Mouse (Mus musculus) lung, embryonic 14.5 days (tissue): ENCODE data around the gene Crebl2. TPM values are rescaled to one million over a fixed set of nuclear protein-coding genes. Genes with fewer than 3 reads are reported as not detected.

ENCODE experiments used
- ATAC-seq: fragments of 200-750 bp; cut with Nextera tagmentation; 2 replicates; pipeline ENCODE4 v1.8.0; 2017; ENCODE audit warnings: mild to moderate bottlenecking, moderate TSS enrichment, moderate library complexity; ENCODE audit not compliant: insufficient read depth
- DNase-seq: peaks from one replicate; pipeline ENCODE4 v3.0.0-alpha.2; 2015
- H3K27ac ChIP-seq: fragments of 300-500 bp; sonication (generic); 2 replicates; pipeline ENCODE4 v1.5.1; 2014; ENCODE audit warnings: low read depth, mild to moderate bottlenecking, moderate library complexity
- H3K27me3 ChIP-seq: fragments of 300-500 bp; sonication (generic); 2 replicates; pipeline ENCODE4 v1.6.1; 2014; ENCODE audit warnings: low read length, control low read depth; ENCODE audit not compliant: insufficient read depth
- H3K36me3 ChIP-seq: fragments of 300-500 bp; sonication (generic); 2 replicates; pipeline ENCODE4 v1.6.1; 2014; ENCODE audit warnings: control low read depth; ENCODE audit not compliant: insufficient read depth
- H3K4me1 ChIP-seq: fragments of 300-500 bp; sonication (generic); 2 replicates; pipeline ENCODE4 v1.6.1; 2014; ENCODE audit warnings: antibody characterized with exemption, control low read depth; ENCODE audit not compliant: insufficient read depth
- H3K4me2 ChIP-seq: fragments of 300-500 bp; sonication (generic); 2 replicates; pipeline ENCODE4 v1.6.1; 2014; ENCODE audit warnings: mild to moderate bottlenecking
- H3K4me3 ChIP-seq: fragments of 300-500 bp; sonication (generic); 2 replicates; pipeline ENCODE4 v1.5.1; 2014; ENCODE audit warnings: low read depth, low read length
- H3K9ac ChIP-seq: fragments of 300-500 bp; sonication (generic); 2 replicates; pipeline ENCODE4 v1.6.1; 2014
- H3K9me3 ChIP-seq: fragments of 300-500 bp; sonication (generic); 2 replicates; pipeline ENCODE4 v1.6.1; 2016; ENCODE audit warnings: low read depth, low read length, control low read depth
- CTCF ChIP-seq: IDR thresholded peaks from 2 replicates; pipeline ENCODE4 v1.5.1; 2016; ENCODE audit warnings: antibody characterized with exemption, low read depth
- WGBS: fragments of 180-500 bp; shearing (Covaris S2); extraction: QIAGEN DNeasy Blood & Tissue Kit; methylation state at CpG from one replicate; pipeline ENCODE4 v1.1.7; 2014; 5-methylcytosine and 5-hydroxymethylcytosine counted together
- polyA plus RNA-seq: library from polyadenylated mRNA; unstranded; fragments of >200 nt; fragmentation: Nextera tagmentation; extraction: Ambion mirVana; gene quantifications from 2 replicates; pipeline ENCODE4 v1.2.1, GENCODE M21; 2014

Crebl2 gene
- polyA plus RNA-seq, 1 experiment from 2014 or later, result 1.4 TPM

DNA sequence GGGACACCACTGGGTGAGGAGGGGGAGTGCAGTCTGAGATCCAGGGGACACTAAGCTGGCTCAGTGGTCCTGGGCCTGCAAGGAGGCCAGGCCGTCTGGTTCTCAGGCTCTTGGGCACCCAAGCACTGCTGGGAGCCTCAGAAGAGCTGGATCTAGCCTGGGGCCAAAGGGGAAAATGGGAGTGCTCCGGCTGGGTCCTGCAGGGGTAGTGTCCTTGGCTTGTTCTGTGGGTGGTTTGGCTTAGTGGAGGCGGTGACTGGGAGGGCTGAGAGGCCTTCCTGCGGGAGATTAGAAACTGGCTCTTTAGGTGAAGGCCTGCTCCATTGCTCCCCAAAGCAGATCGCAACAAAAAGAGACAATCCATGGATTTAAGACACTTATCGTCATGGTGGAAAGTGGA is 16.4 kb downstream of the Crebl2 start:
- H3K27ac ChIP-seq, result no peak overlapping the region
- no peak overlapping the region for H3K9ac ChIP-seq
- DNase-seq (no peak), ATAC-seq (no peak)
- H3K27me3 ChIP-seq, result no peaks in the 10 kb centered on the region
- H3K4me3 ChIP-seq, result no peak overlapping the region
- H3K4me1 ChIP-seq, result no peaks in the 10 kb centered on the region
- no peaks in the 10 kb centered on the region for H3K9me3 ChIP-seq
- no peak overlapping the region for H3K4me2 ChIP-seq
- 80% methylated on average over 6 of the region's 6 CpGs for WGBS
- no peak for TF ChIP-seq CTCF
- 0 out of 2 replicates have a peak, but pooled peaks cover 2% of the 10 kb centered on the region for H3K36me3 ChIP-seq

DNA sequence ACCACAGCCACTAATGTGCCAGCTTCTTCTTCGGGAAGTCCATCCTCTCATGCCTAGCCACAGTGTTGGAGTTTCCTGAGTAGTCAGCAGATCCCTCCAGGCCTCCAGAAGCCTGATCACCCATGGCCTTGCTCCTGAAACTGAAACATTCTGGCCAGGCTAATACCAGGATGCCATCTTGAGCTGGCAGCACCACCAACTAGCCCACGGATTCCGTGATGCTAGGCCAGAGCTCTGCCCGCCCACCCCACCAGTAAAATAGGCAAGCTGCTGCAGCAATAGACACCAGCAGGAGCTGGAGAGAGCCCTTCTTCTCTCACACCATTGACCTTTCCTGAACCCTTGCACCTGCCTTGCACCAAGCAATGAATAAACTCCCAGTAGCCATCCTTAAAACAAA is 17.6 kb downstream of the Crebl2 start:
- WGBS, result 86% methylated on average over 4 of the region's 4 CpGs
- Histone ChIP-seq H3K4me2 (no peak overlapping the region), H3K4me3 (no peak overlapping the region), H3K27ac (no peak overlapping the region), H3K36me3 (0 out of 2 replicates have a peak, but pooled peaks cover 2% of the 10 kb centered on the region), H3K27me3 (no peaks in the 10 kb centered on the region), H3K4me1 (no peaks in the 10 kb centered on the region), H3K9ac (no peak overlapping the region), H3K9me3 (no peaks in the 10 kb centered on the region)
- DNase-seq (no peak), ATAC-seq (no peak)
- TF ChIP-seq CTCF, result no peak

DNA sequence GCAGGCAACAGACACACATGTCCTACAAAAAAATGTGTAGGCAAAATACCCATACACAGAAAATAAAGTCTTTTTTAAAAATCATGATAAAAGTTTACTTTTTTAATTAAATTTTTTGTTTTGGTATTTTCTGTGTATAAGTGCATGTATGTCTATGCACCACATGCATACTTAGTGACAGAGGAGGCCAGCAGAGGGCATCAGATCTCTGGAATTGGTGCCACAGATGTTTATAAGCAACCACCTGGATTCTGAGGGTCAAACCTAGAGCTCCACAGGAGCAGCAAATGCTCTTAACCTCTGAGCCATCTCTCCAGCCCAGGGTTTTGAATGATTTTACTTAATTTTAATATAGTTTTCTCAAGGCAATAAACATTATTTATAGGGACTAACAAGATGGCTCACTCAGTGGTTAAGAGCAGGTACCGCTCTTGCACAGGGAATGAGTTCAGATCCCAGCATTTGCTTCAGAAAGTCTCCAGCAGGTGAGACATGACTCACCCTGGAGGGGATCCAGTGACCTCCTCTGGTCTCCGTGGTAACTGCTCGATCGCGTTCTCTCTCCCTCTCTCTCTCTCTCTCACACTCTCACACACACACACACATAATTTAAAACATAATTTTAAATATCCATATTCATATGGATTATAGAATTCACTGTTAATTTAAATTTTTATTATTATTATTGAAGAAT is 18.4 kb downstream of the Crebl2 start:
- WGBS, result 76% methylated on average over 5 of the region's 5 CpGs

DNA sequence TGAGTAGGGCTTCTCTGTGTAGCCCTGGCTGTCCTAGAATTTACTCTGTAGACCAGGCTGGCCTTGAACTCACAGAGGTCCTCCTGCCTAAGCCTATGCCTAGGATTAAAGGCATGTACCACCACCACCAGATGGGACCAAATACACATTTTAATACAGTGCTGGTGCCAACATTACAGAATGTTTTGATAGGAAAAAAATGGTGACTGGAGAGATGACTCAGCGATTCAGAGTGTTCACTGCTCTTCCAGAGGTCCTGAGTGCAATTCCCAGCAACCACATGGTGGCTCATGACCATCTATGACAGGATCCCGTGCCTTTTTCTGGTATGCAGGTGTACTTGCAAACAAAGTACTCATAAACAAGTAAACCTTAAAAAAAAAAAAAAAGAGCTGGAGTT is 19.5 kb downstream of the Crebl2 start:
- no peaks in the 10 kb centered on the region for H3K4me1 ChIP-seq
- 68% methylated on average over 2 of the region's 2 CpGs for WGBS
- no peak overlapping the region for H3K4me3 ChIP-seq
- no peak overlapping the region for H3K4me2 ChIP-seq
- TF ChIP-seq CTCF, result no peak
- no peaks in the 10 kb centered on the region for H3K9me3 ChIP-seq
- H3K27ac ChIP-seq, result no peak overlapping the region
- DNase-seq, result no peak
- H3K9ac ChIP-seq, result no peak overlapping the region
- no peak for ATAC-seq
- H3K36me3 ChIP-seq, result 0 out of 2 replicates have a peak, but pooled peaks cover 2% of the 10 kb centered on the region
- H3K27me3 ChIP-seq, result no peaks in the 10 kb centered on the region

More for the DNA sequence above, 18.4 kb downstream of the Crebl2 start:
- ATAC-seq, result no peak
- Histone ChIP-seq H3K4me2 (no peak overlapping the region), H3K36me3 (0 out of 2 replicates have a peak, but pooled peaks cover 2% of the 10 kb centered on the region), H3K9ac (no peak overlapping the region), H3K27ac (no peak overlapping the region), H3K4me1 (no peaks in the 10 kb centered on the region), H3K27me3 (no peaks in the 10 kb centered on the region), H3K9me3 (no peaks in the 10 kb centered on the region), H3K4me3 (no peak overlapping the region)
- TF ChIP-seq CTCF, result peak; percentile 38; the same call in 1 of the 2 replicates
- DNase-seq, result peak; percentile 59

DNA sequence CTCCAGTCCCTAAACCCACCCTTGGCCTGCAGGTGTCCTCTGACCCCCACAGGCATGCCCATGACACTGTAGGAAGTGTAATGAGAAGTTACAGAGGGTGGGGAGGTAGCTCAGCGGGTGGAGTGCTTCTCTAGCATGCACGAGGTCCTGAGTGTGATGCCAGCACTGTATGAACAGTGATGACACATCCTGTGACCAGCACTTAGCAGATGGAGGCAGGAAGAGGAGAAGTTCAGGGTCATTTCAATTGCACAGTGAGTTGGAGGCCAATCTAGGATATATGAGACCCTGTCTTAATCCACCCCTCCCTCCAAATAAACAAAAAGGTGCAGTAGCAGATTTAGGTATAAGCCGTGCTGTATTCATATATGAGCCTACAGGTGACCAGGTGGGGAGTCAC is 20.0 kb downstream of the Crebl2 start:
- TF ChIP-seq CTCF, result no peak
- no peak overlapping the region for H3K9ac ChIP-seq
- no peak for DNase-seq
- H3K4me3 ChIP-seq, result no peak overlapping the region
- no peak overlapping the region for H3K4me2 ChIP-seq
- 54% methylated on average over 3 of the region's 3 CpGs for WGBS
- H3K36me3 ChIP-seq, result 0 out of 2 replicates have a peak, but pooled peaks cover 2% of the 10 kb centered on the region
- no peaks in the 10 kb centered on the region for H3K4me1 ChIP-seq
- no peaks in the 10 kb centered on the region for H3K27me3 ChIP-seq
- ATAC-seq, result no peak
- H3K27ac ChIP-seq, result no peak overlapping the region
- H3K9me3 ChIP-seq, result no peaks in the 10 kb centered on the region

DNA sequence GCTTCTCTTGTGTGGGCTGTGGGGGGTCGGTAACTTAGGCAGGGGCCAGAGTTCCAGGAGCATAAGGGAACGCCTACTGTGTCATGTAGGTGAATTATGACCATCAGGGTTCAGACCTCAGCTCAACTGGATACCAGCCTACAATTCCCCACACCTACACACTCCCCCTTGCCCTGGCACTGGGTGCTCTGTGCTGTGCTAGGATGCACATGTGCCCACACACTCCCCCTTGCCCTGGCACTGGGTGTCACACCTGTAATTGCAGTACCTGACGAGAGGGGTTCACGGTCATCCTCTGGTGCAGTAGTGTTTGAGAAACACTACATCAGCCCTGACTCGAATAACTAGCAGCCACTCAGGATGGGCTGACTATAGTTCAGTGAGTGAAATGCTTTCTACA is 24.8 kb downstream of the Crebl2 start:
- WGBS, result 69% methylated on average over 5 of the region's 5 CpGs
- DNase-seq (no peak), ATAC-seq (no peak)
- Histone ChIP-seq H3K4me2 (no peak overlapping the region), H3K4me1 (no peaks in the 10 kb centered on the region), H3K4me3 (no peak overlapping the region), H3K36me3 (no peaks in the 10 kb centered on the region), H3K9me3 (no peaks in the 10 kb centered on the region), H3K9ac (no peak overlapping the region), H3K27ac (no peak overlapping the region), H3K27me3 (no peaks in the 10 kb centered on the region)
- no peak for TF ChIP-seq CTCF

DNA sequence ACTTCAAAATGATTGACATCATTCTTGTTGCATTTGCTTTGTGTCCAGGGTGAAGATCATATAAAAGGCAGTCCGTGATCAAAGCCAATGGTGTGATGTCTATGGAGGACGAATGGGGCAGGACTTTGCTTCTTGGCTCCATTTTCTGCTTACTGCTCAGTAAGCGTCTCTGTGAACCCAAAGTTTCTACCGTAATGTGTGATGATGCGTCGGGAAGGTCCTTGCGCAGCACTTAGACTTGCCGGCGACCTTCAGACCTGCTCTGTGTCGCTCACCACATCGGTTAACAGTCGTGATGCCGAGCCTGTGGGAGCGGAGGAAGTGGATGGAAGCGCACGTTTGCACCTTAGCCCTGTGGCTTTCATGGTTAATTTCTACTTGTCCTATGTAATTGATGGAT is 26.0 kb downstream of the Crebl2 start:
- Histone ChIP-seq H3K9me3 (no peaks in the 10 kb centered on the region), H3K36me3 (no peaks in the 10 kb centered on the region), H3K9ac (no peak overlapping the region), H3K27me3 (no peaks in the 10 kb centered on the region), H3K4me3 (no peak overlapping the region), H3K4me1 (peaks cover 3% of the 10 kb centered on the region; the same call in 1 of the 2 replicates), H3K4me2 (no peak overlapping the region), H3K27ac (no peak overlapping the region)
- DNase-seq (no peak), ATAC-seq (no peak)
- no peak for TF ChIP-seq CTCF
- WGBS, result 80% methylated on average over 16 of the region's 16 CpGs
